Comparison of ENCODE assay signal across 10 mouse cellular contexts in genomic region chr19:4420153-4420910, GRCm38 (mm10). TPM values are rescaled to one million over a fixed set of nuclear protein-coding genes. Genes with fewer than 3 reads are reported as not detected.
DNase-seq lines count a peak whose midpoint lies in the region; ATAC-seq and TF ChIP-seq lines count a peak whose summit lies in the region.
"Had no signal": no experiment of that assay in that cellular context is flagged by ENCODE, and none has a peak within 500 bp of the region (broad histone marks: within the 10 kb centered on the region; RNA-seq: fewer than 3 reads in every experiment).

No protein-coding gene starts in this region.

- no peaks in the 10 kb centered on the region for H3K27me3 ChIP-seq in embryonic facial prominence, embryonic 14.5 days (replicated peaks; ENCODE audit: control insufficient read depth, insufficient read depth, low read length)
- no peaks in the 10 kb centered on the region for H3K27me3 ChIP-seq in embryonic facial prominence, embryonic 10.5 days (replicated peaks; ENCODE audit: low read depth, poor library complexity, severe bottlenecking)
- H3K27me3 ChIP-seq in liver, adult 2 months (ENCODE audit: control insufficient read depth, insufficient read depth, low read length) = no peaks in the 10 kb centered on the region
- no peaks in the 10 kb centered on the region for H3K27me3 ChIP-seq in liver, embryonic 11.5 days (replicated peaks; ENCODE audit: control insufficient read depth, insufficient read depth, low read length)
- no peaks in the 10 kb centered on the region for H3K27me3 ChIP-seq in stomach, embryonic 16.5 days (ENCODE audit: control insufficient read depth, insufficient read depth, low read length)

- H3K79me2 ChIP-seq in liver, adult 2 months (ENCODE audit: control insufficient read depth, insufficient read depth, low read length) = no peaks in the 10 kb centered on the region; the same call in 1 of the 2 replicates

- H3K4me3 ChIP-seq in embryonic facial prominence, embryonic 14.5 days (ENCODE audit: low read depth, low read length) = no peak overlapping the region
- no peak overlapping the region for H3K4me3 ChIP-seq in embryonic facial prominence, embryonic 10.5 days
- no peak overlapping the region for H3K4me3 ChIP-seq in liver, adult 2 months (ENCODE audit: insufficient read depth, low read depth, low read length)
- H3K4me3 ChIP-seq in liver, embryonic 11.5 days (ENCODE audit: low read depth, low read length) = no peak overlapping the region
- H3K4me3 ChIP-seq in stomach, embryonic 16.5 days (replicated peaks; ENCODE audit: low read length) = no peak overlapping the region

- no peak overlapping the region for H3K9ac ChIP-seq in embryonic facial prominence, embryonic 14.5 days (ENCODE audit: low read depth, low read length)
- H3K9ac ChIP-seq in liver, adult 2 months (ENCODE audit: low read depth, low read length) = peak overlapping the region; percentile 13; the same call in 1 of the 2 replicates
- no peak overlapping the region for H3K9ac ChIP-seq in liver, embryonic 11.5 days (ENCODE audit: low read depth, low read length)
- no peak overlapping the region for H3K9ac ChIP-seq in stomach, embryonic 16.5 days (ENCODE audit: low read length)

- H3K9me3 ChIP-seq in embryonic facial prominence, embryonic 14.5 days (ENCODE audit: control insufficient read depth, low read length) = no peaks in the 10 kb centered on the region
- H3K9me3 ChIP-seq in embryonic facial prominence, embryonic 10.5 days = no peaks in the 10 kb centered on the region
- H3K9me3 ChIP-seq in liver, embryonic 11.5 days (ENCODE audit: control insufficient read depth, low read length) = no peaks in the 10 kb centered on the region
- no peaks in the 10 kb centered on the region for H3K9me3 ChIP-seq in stomach, embryonic 16.5 days (replicated peaks; ENCODE audit: control insufficient read depth, low read length)

- no peak overlapping the region for H3K27ac ChIP-seq in embryonic facial prominence, embryonic 14.5 days (replicated peaks; ENCODE audit: low read depth, low read length)
- H3K27ac ChIP-seq in embryonic facial prominence, embryonic 10.5 days (replicated peaks) = no peak overlapping the region
- H3K27ac ChIP-seq in liver, adult 2 months (replicated peaks; ENCODE audit: insufficient read depth, low read depth, low read length) = peak overlapping the region; percentile 51
- no peak overlapping the region for H3K27ac ChIP-seq in liver, embryonic 11.5 days (ENCODE audit: low read depth, low read length)
- H3K27ac ChIP-seq in stomach, embryonic 16.5 days (ENCODE audit: low read length) = peak overlapping the region; percentile 53

- DNase-seq in embryonic facial prominence, embryonic 14.5 days (ENCODE audit: low spot score) = no peak
- DNase-seq in embryonic facial prominence, embryonic 10.5 days (ENCODE audit: low spot score) = no peak
- DNase-seq in liver, adult 2 months (ENCODE audit: extremely low read depth, low read depth, low spot score) = peak; percentile 97
- no peak for DNase-seq in liver, embryonic 11.5 days (ENCODE audit: low spot score)
- DNase-seq in cerebellum, postnatal 36 days = peak; percentile 60 to 70
- no peak for DNase-seq in left cerebral cortex, postnatal 10 days (ENCODE audit: extremely low spot score in 1 of 2, low spot score in 2 of 2)
- DNase-seq: retina, postnatal 1 day had no signal

- H3K4me1 ChIP-seq in embryonic facial prominence, embryonic 14.5 days (ENCODE audit: control insufficient read depth, insufficient read depth, low read length) = no peaks in the 10 kb centered on the region
- no peaks in the 10 kb centered on the region for H3K4me1 ChIP-seq in embryonic facial prominence, embryonic 10.5 days
- H3K4me1 ChIP-seq in liver, adult 2 months (ENCODE audit: control insufficient read depth, insufficient read depth, low read length) = peaks cover 10% of the 10 kb centered on the region
- 0 out of 2 replicates have a peak, but pooled peaks cover 2% of the 10 kb centered on the region for H3K4me1 ChIP-seq in liver, embryonic 11.5 days (replicated peaks; ENCODE audit: control insufficient read depth, insufficient read depth, low read length)
- H3K4me1 ChIP-seq in stomach, embryonic 16.5 days (ENCODE audit: control insufficient read depth, insufficient read depth, low read length) = no peaks in the 10 kb centered on the region

- whole genome bisulfite sequencing in embryonic facial prominence, embryonic 14.5 days = 81% methylated on average over 8 of the region's 8 CpGs
- 87% methylated on average over 8 of the region's 8 CpGs for WGBS in embryonic facial prominence, embryonic 10.5 days
- 15% methylated on average over 8 of the region's 8 CpGs for WGBS in liver, adult 2 months
- 69% methylated on average over 8 of the region's 8 CpGs for WGBS in liver, embryonic 11.5 days
- 74% methylated on average over 8 of the region's 8 CpGs for WGBS in stomach, embryonic 16.5 days

- TF ChIP-seq CTCF in liver, adult 2 months (IDR thresholded peaks at IDR 0.05; ENCODE audit: low read depth, low read length) = no peak

- no peak overlapping the region for H3K4me2 ChIP-seq in embryonic facial prominence, embryonic 14.5 days (ENCODE audit: low read depth, low read length)
- H3K4me2 ChIP-seq in liver, embryonic 11.5 days = no peak overlapping the region
- no peak overlapping the region for H3K4me2 ChIP-seq in stomach, embryonic 16.5 days (ENCODE audit: low read depth, low read length)

- 0 out of 2 replicates have a peak, but pooled peaks have one; percentile 24 for ATAC-seq in embryonic facial prominence, embryonic 14.5 days (ENCODE audit: low read depth)
- no peak for ATAC-seq in liver, embryonic 11.5 days (replicated peaks; ENCODE audit: low FRiP score)
- no peak for ATAC-seq in stomach, embryonic 16.5 days (ENCODE audit: insufficient read depth, low FRiP score)
- ATAC-seq in CD4-positive, CD25-positive, alpha-beta regulatory T cell, adult 4 months = no peak
- ATAC-seq: forebrain, embryonic 14.5 days had no signal

- TF ChIP-seq POLR2A in liver, adult 2 months (IDR thresholded peaks at IDR 0.05; ENCODE audit: extremely low read depth, insufficient read depth, low read length) = no peak

- H3K36me3 ChIP-seq in embryonic facial prominence, embryonic 14.5 days (ENCODE audit: control insufficient read depth, insufficient read depth, low read length) = peaks cover 33% of the 10 kb centered on the region
- peaks cover 31% of the 10 kb centered on the region for H3K36me3 ChIP-seq in embryonic facial prominence, embryonic 10.5 days (replicated peaks)
- H3K36me3 ChIP-seq in liver, adult 2 months (ENCODE audit: control insufficient read depth, insufficient read depth, low read length) = peaks cover 11% of the 10 kb centered on the region; the same call in 1 of the 2 replicates
- peaks cover 5% of the 10 kb centered on the region; the same call in 1 of the 2 replicates for H3K36me3 ChIP-seq in liver, embryonic 11.5 days (ENCODE audit: control insufficient read depth, insufficient read depth, low read length)
- H3K36me3 ChIP-seq in stomach, embryonic 16.5 days (ENCODE audit: control insufficient read depth, insufficient read depth, low read length) = peaks cover 6% of the 10 kb centered on the region

- intact Hi-C loops in left cerebral cortex, postnatal 10 days (cut with DNase I) = no loop called here

RNA-seq across cellular contexts. Expression of gene Rhod, which starts 18.9 kb away (rescaled TPM):
- polyA plus RNA-seq in embryonic facial prominence, embryonic 14.5 days (2014; fragmentation: Nextera tagmentation; extraction: Ambion mirVana) = 30.0 and 40.4 TPM in 2 replicates
- 31.5 and 31.8 TPM in 2 replicates for polyA plus RNA-seq in embryonic facial prominence, embryonic 10.5 days (2016; fragmentation: Nextera tagmentation; extraction: Ambion mirVana)
- total RNA-seq in liver, adult 2 months (2014; rRNA removed) = 23.9 and 33.7 TPM in 2 replicates
- 34.9 and 39.6 TPM in 2 replicates for polyA plus RNA-seq in liver, adult 2 months (2012; rRNA removed)
- 10.3 and 14.3 TPM in 2 replicates for polyA plus RNA-seq in liver, embryonic 11.5 days (2014; fragmentation: Nextera tagmentation; extraction: Ambion mirVana)
- 24.3 and 36.4 TPM in 2 replicates for polyA plus RNA-seq in stomach, embryonic 16.5 days (2015; fragmentation: Nextera tagmentation; extraction: Ambion mirVana)
- 1 to 10 TPM in 1 of 2 experiments, under 1 TPM in 1; 0.95 to 1.7 TPM for total RNA-seq in left cerebral cortex, postnatal 10 days (2021)
- 1 to 10 TPM; 2.6 to 3.2 TPM for polyA plus RNA-seq in CD4-positive, CD25-positive, alpha-beta regulatory T cell, adult 4 months (2017; shearing (Covaris generic))

RNA-seq across cellular contexts. Expression of gene Kdm2a, which starts 22.2 kb away (rescaled TPM):
- 48.3 and 52.6 TPM in 2 replicates for polyA plus RNA-seq in embryonic facial prominence, embryonic 14.5 days (2014; fragmentation: Nextera tagmentation; extraction: Ambion mirVana)
- polyA plus RNA-seq in embryonic facial prominence, embryonic 10.5 days (2016; fragmentation: Nextera tagmentation; extraction: Ambion mirVana) = 68.6 and 69.6 TPM in 2 replicates
- 29.6 and 32.7 TPM in 2 replicates for total RNA-seq in liver, adult 2 months (2014; rRNA removed)
- 39.5 and 52.6 TPM in 2 replicates for polyA plus RNA-seq in liver, adult 2 months (2012; rRNA removed)
- 39.8 and 40.2 TPM in 2 replicates for polyA plus RNA-seq in liver, embryonic 11.5 days (2014; fragmentation: Nextera tagmentation; extraction: Ambion mirVana)
- polyA plus RNA-seq in stomach, embryonic 16.5 days (2015; fragmentation: Nextera tagmentation; extraction: Ambion mirVana) = 35.9 and 37.0 TPM in 2 replicates
- total RNA-seq in left cerebral cortex, postnatal 10 days (2021) = 10 to 100 TPM; 66.6 to 67.3 TPM
- polyA plus RNA-seq in CD4-positive, CD25-positive, alpha-beta regulatory T cell, adult 4 months (2017; shearing (Covaris generic)) = 10 to 100 TPM; 90.1 to 95.4 TPM

RNA-seq across cellular contexts. Expression of gene Syt12, which starts 56.9 kb away (rescaled TPM):
- polyA plus RNA-seq in embryonic facial prominence, embryonic 14.5 days (2014; fragmentation: Nextera tagmentation; extraction: Ambion mirVana) = 0.90 and 1.9 TPM in 2 replicates
- polyA plus RNA-seq in embryonic facial prominence, embryonic 10.5 days (2016; fragmentation: Nextera tagmentation; extraction: Ambion mirVana) = 2.6 and 2.8 TPM in 2 replicates
- 0.27 and 0.28 TPM in 2 replicates for total RNA-seq in liver, adult 2 months (2014; rRNA removed)
- 0.47 and 0.91 TPM in 2 replicates for polyA plus RNA-seq in liver, adult 2 months (2012; rRNA removed)
- 0.26 and 0.27 TPM in 2 replicates for polyA plus RNA-seq in liver, embryonic 11.5 days (2014; fragmentation: Nextera tagmentation; extraction: Ambion mirVana)
- polyA plus RNA-seq in stomach, embryonic 16.5 days (2015; fragmentation: Nextera tagmentation; extraction: Ambion mirVana) = 0.75 and 0.96 TPM in 2 replicates
- 10 to 100 TPM; 13.3 to 16.6 TPM for total RNA-seq in left cerebral cortex, postnatal 10 days (2021)
- not detected for polyA plus RNA-seq in CD4-positive, CD25-positive, alpha-beta regulatory T cell, adult 4 months (2017; shearing (Covaris generic))

Comparison
In these comparisons a context has a peak if more than half of its experiments do, and no peak if none do; other contexts are left out.
1. DNase-seq: peak in liver, adult 2 months (single experiment) and cerebellum, postnatal 36 days (2 of 2); none in embryonic facial prominence, embryonic 14.5 days (single experiment), embryonic facial prominence, embryonic 10.5 days (single experiment), liver, embryonic 11.5 days (single experiment) and left cerebral cortex, postnatal 10 days (0 of 2).
2. H3K27ac ChIP-seq: peak in liver, adult 2 months (single experiment) and stomach, embryonic 16.5 days (single experiment); none in embryonic facial prominence, embryonic 14.5 days (single experiment), embryonic facial prominence, embryonic 10.5 days (single experiment) and liver, embryonic 11.5 days (single experiment).